Mouse (Mus musculus): ENCODE measurements at regions not wholly inside any gene's neighbourhood (a gene's known extent, or its start where the extent isn't known, plus 50 kb on each side); places are given as distances from the start of the nearest gene placed in this dataset.

DNA sequence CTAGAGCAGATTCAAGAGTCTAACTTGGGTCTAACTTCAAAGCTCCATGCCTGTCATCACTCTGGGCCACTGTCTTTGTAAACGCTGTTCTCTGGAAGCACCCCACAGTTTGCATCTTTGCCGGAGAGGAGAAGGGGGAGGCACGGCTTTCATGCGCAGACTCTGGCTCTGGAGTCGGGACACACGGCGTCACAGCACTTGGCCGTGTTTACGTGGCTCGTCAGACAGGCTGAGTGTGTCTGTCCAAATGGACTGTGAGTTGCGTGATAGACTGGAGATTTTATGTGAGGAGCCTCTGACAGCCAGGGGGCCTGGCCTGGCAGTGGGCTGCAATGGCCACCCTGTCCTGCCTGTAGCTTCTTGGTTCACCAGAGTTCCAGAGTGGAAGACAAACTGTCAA is 142.6 kb downstream of the Fgf18 start:
- 78% methylated on average over 11 of the region's 11 CpGs for WGBS
- TF ChIP-seq POLR2A (IDR thresholded peaks at IDR 0.05; ENCODE audit: low read depth, low read length), result no peak
- no peak for TF ChIP-seq CTCF (IDR thresholded peaks at IDR 0.05; ENCODE audit: extremely low read depth, insufficient read length, insufficient replicate concordance, low read depth, low read length)
- Histone ChIP-seq H3K36me3 (ENCODE audit: control insufficient read depth, insufficient read depth, low read length) (no peaks in the 10 kb centered on the region), H3K4me3 (ENCODE audit: low read depth, low read length) (no peak overlapping the region), H3K27ac (ENCODE audit: insufficient read depth, low read depth, low read length) (peak overlapping the region; percentile 15; the same call in 1 of the 2 replicates), H3K4me1 (ENCODE audit: control insufficient read depth, insufficient read depth, insufficient read length, low read length) (no peaks in the 10 kb centered on the region), H3K27me3 (ENCODE audit: control insufficient read depth, insufficient read depth, low read length) (no peaks in the 10 kb centered on the region)

DNA sequence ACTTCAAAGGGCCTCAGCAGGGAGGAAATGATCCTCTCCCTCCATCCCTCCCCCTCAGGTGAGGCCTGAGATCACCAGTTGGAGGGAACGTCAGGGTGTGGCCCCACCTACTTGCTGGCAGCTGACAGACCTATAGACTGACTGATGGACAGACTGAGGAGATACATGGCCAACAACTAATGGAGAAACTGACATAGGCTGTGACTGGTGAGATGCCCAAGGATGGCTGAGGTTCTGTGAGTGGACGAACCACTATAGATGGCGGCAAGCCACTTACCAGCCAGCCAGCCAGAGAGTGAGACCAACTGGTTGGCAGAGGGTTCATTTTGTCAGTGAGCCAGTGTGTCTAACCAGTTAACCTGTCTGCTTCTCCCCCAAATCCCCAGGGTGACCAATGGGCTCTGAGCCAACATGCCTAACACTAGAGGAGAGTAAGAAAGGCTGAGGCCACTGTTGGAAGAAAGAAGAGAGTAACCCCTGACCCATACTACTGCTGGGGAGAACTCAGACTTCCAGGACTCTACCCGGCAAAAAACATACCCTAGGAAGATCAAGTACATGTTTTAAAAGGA is 147.4 kb downstream of the Fgf18 start:
- no peak overlapping the region for H3K27ac ChIP-seq (ENCODE audit: insufficient read depth, low read depth, low read length)
- H3K4me3 ChIP-seq (ENCODE audit: low read depth, low read length), result no peak overlapping the region
- WGBS, result 73% methylated on average over 4 of the region's 4 CpGs
- H3K36me3 ChIP-seq (ENCODE audit: control insufficient read depth, insufficient read depth, low read length), result no peaks in the 10 kb centered on the region
- no peaks in the 10 kb centered on the region for H3K27me3 ChIP-seq (ENCODE audit: control insufficient read depth, insufficient read depth, low read length)
- TF ChIP-seq CTCF (IDR thresholded peaks at IDR 0.05; ENCODE audit: extremely low read depth, insufficient read length, insufficient replicate concordance, low read depth, low read length), result no peak
- TF ChIP-seq POLR2A (IDR thresholded peaks at IDR 0.05; ENCODE audit: low read depth, low read length), result no peak
- H3K4me1 ChIP-seq (ENCODE audit: control insufficient read depth, insufficient read depth, insufficient read length, low read length), result no peaks in the 10 kb centered on the region

DNA sequence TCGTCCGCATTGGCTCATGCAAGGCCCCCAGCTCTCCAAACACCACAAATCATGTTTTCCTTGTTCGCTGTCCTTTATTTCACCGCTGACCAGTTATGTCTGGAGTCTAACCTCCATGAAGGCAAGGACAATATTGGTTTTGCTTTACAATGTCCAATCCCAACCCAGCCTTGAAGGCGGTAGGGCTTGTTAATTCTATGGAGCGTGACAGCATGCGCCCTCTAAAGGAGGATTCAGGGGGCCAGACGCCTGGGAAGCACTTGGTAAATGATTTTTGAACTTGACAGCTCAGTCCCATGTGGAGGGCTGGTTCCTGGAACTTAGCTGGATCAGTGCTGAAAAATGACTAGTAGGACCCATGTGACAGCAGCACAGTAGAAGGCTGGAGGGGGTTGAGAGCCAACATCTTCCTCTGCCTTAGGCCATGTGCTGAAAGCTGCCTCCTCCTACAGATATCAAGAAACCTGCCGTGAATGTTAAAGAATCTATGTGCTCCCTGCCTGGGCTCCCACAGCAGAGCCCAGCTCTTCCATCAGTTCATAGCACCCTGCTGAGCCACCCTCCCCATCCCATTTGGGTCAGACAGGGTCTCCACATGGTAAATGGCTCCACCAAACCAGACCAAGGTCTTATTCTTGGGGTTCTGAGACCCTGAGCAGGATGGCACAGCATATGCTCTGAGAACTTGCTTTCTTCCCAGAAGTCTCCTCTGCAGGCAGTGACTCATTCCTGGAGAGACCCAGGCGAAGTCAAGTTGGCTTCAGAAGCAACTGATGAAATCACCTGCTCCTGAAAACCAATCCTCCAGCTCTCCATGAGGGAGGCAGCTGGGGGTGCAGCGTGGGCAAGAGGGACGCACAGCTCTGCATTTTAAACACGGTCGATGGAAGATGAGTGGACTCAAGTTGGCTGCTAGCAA is 148.3 kb downstream of the Fgf18 start:
- Histone ChIP-seq H3K27me3 (ENCODE audit: control insufficient read depth, insufficient read depth, low read length) (no peaks in the 10 kb centered on the region), H3K4me3 (ENCODE audit: low read depth, low read length) (no peak overlapping the region), H3K27ac (ENCODE audit: insufficient read depth, low read depth, low read length) (no peak overlapping the region), H3K4me1 (ENCODE audit: control insufficient read depth, insufficient read depth, insufficient read length, low read length) (no peaks in the 10 kb centered on the region), H3K36me3 (ENCODE audit: control insufficient read depth, insufficient read depth, low read length) (no peaks in the 10 kb centered on the region)
- WGBS, result 75% methylated on average over 14 of the region's 14 CpGs
- no peak for TF ChIP-seq POLR2A (IDR thresholded peaks at IDR 0.05; ENCODE audit: low read depth, low read length)

DNA sequence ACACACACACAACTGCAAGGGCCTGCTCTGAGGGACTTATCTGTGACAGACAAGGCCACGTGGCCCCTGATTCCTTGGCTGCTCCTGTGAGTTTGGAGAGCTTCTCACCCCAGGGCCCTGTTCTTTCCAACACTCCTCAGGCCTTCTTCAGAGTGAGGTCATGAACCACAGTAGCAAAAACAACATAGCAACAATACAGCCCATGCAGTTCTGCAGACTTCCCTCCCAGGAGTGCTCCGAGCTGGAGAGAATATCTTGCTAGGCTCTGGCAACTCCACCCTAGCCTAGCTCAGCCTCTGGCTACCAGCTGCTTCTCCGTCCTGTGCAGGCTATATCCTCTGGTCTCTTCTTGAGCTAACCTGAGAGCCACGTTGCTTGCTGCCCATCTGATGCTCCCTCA is 152.8 kb downstream of the Fgf18 start:
- no peak for TF ChIP-seq CTCF (IDR thresholded peaks at IDR 0.05; ENCODE audit: extremely low read depth, insufficient read length, insufficient replicate concordance, low read depth, low read length)
- TF ChIP-seq POLR2A (IDR thresholded peaks at IDR 0.05; ENCODE audit: low read depth, low read length), result no peak
- Histone ChIP-seq H3K4me1 (ENCODE audit: control insufficient read depth, insufficient read depth, insufficient read length, low read length) (no peaks in the 10 kb centered on the region), H3K27ac (ENCODE audit: insufficient read depth, low read depth, low read length) (no peak overlapping the region), H3K4me3 (ENCODE audit: low read depth, low read length) (no peak overlapping the region), H3K27me3 (ENCODE audit: control insufficient read depth, insufficient read depth, low read length) (no peaks in the 10 kb centered on the region), H3K36me3 (ENCODE audit: control insufficient read depth, insufficient read depth, low read length) (no peaks in the 10 kb centered on the region)
- WGBS, result 59% methylated on average over 4 of the region's 4 CpGs

DNA sequence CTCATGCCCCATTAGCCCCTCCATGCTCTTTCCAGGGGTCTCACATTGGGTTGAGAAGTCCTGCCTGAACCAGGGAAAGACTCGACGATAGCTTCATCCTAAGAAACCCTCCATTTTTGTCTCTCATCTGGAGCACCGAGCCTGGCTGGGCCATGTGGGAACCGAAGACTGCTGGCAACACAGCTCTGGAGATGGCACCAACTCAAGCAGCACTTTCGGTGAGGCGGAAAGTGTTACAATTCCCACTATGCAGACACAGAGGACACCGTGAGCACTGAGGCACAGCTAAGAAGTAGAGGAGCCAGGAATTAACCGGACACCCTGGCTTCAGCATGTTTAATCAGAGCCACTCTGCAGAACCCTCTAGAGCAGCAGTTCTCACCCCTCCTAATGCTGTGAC is 153.8 kb downstream of the Fgf18 start:
- Histone ChIP-seq H3K36me3 (ENCODE audit: control insufficient read depth, insufficient read depth, low read length) (no peaks in the 10 kb centered on the region), H3K4me3 (ENCODE audit: low read depth, low read length) (no peak overlapping the region), H3K4me1 (ENCODE audit: control insufficient read depth, insufficient read depth, insufficient read length, low read length) (no peaks in the 10 kb centered on the region), H3K27ac (ENCODE audit: insufficient read depth, low read depth, low read length) (no peak overlapping the region), H3K27me3 (ENCODE audit: control insufficient read depth, insufficient read depth, low read length) (no peaks in the 10 kb centered on the region)
- no peak for TF ChIP-seq CTCF (IDR thresholded peaks at IDR 0.05; ENCODE audit: extremely low read depth, insufficient read length, insufficient replicate concordance, low read depth, low read length)
- no peak for TF ChIP-seq POLR2A (IDR thresholded peaks at IDR 0.05; ENCODE audit: low read depth, low read length)
- 89% methylated on average over 8 of the region's 8 CpGs for WGBS

DNA sequence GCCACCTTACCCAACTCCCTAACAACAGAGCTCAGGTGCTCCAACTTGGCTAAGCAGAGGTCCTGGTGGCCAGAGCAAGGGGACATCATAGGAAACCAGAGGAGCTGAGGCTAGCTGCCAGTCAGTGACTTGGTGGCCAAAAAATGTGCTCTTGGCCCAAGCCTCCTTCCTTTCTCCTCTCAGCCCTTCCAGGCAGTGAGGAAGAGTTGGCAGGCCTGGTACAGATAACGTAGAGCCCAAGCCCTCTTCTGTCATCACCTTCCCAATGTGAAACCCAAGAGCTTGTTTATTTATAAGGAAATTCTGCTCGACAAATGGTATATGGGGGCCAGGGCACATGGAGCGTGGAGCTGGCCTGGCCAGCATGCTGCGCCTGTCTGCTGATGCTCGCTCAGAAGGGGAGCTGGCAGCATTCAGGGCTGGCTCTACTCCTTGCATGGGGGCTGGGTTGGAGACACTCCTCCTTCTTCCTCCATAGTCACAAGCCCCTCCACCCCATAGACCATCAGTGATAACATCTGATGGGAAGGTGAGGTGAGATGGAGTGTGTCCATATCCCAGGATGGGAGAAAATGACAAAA is 156.1 kb downstream of the Fgf18 start:
- TF ChIP-seq POLR2A (IDR thresholded peaks at IDR 0.05; ENCODE audit: low read depth, low read length), result no peak
- TF ChIP-seq CTCF (IDR thresholded peaks at IDR 0.05; ENCODE audit: extremely low read depth, insufficient read length, insufficient replicate concordance, low read depth, low read length), result no peak
- Histone ChIP-seq H3K27ac (ENCODE audit: insufficient read depth, low read depth, low read length) (no peak overlapping the region), H3K36me3 (ENCODE audit: control insufficient read depth, insufficient read depth, low read length) (no peaks in the 10 kb centered on the region), H3K4me1 (ENCODE audit: control insufficient read depth, insufficient read depth, insufficient read length, low read length) (no peaks in the 10 kb centered on the region), H3K27me3 (ENCODE audit: control insufficient read depth, insufficient read depth, low read length) (no peaks in the 10 kb centered on the region), H3K4me3 (ENCODE audit: low read depth, low read length) (no peak overlapping the region)
- 83% methylated on average over 5 of the region's 5 CpGs for whole genome bisulfite sequencing

DNA sequence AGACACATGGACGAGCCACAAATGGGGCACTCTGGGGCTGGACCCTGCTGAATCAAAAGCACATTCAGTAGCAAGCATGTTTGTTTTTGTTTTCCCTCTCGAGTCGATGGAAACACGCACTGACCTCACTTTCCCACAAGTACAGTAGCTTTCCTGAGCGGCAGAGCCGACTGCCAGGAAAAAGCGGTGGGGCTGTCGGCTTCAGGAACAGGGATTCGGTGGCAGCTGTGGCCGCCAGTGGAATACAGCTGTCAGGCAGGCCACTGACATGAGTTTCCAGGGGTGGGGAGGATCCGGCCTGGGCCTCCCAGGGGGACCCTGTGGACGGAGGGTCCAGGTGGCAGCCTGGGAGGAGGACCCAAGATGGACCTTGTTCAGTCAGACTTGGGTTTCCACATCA is 157.0 kb downstream of the Fgf18 start:
- TF ChIP-seq CTCF (IDR thresholded peaks at IDR 0.05; ENCODE audit: extremely low read depth, insufficient read length, insufficient replicate concordance, low read depth, low read length) (no peak), POLR2A (IDR thresholded peaks at IDR 0.05; ENCODE audit: low read depth, low read length) (no peak)
- no peaks in the 10 kb centered on the region for H3K4me1 ChIP-seq (ENCODE audit: control insufficient read depth, insufficient read depth, insufficient read length, low read length)
- H3K27ac ChIP-seq (ENCODE audit: insufficient read depth, low read depth, low read length), result no peak overlapping the region
- WGBS, result 78% methylated on average over 12 of the region's 12 CpGs
- no peak overlapping the region for H3K4me3 ChIP-seq (ENCODE audit: low read depth, low read length)
- H3K27me3 ChIP-seq (ENCODE audit: control insufficient read depth, insufficient read depth, low read length), result no peaks in the 10 kb centered on the region
- H3K36me3 ChIP-seq (ENCODE audit: control insufficient read depth, insufficient read depth, low read length), result no peaks in the 10 kb centered on the region

Measured in small intestine, adult 2 months (tissue).